Mouse (Mus musculus) induced T-regulatory cell, adult 2 months (primary cell): Measurements from ENCODE around the gene Ski.

Experiments
- DNase-seq: peaks from one replicate; pipeline ENCODE4 v3.0.0-alpha.2; 2012; ENCODE audit warnings: low read depth

The Ski gene

GRCm38 (mm10) chr4:155176210-155176609, 46.2 kb downstream of the Ski start:
- DNase-seq, result peak; percentile 26

- DNase-seq, result no peak
Measured at GRCm38 (mm10) chr4:155173822-155174785, 48.3 kb downstream of the Ski start.

GRCm38 (mm10) chr4:155172909-155173821, 49.2 kb downstream of the Ski start:
- no peak for DNase-seq

GRCm38 (mm10) chr4:155171961-155172533, 50.3 kb downstream of the Ski start:
- no peak for DNase-seq

- peak; percentile 37 for DNase-seq
Measured at GRCm38 (mm10) chr4:155170614-155171212, 51.7 kb downstream of the Ski start.

- DNase-seq, result peak; percentile 82
Measured at GRCm38 (mm10) chr4:155168835-155169252, 53.5 kb downstream of the Ski start.

GRCm38 (mm10) chr4:155165861-155166260, 56.5 kb downstream of the Ski start:
- no peak for DNase-seq

GRCm38 (mm10) chr4:155164550-155164949, 57.8 kb downstream of the Ski start:
- DNase-seq, result no peak

GRCm38 (mm10) chr4:155163685-155164084, 58.7 kb downstream of the Ski start:
- DNase-seq, result peak; percentile 43

GRCm38 (mm10) chr4:155163320-155163651, 59.1 kb downstream of the Ski start:
- no peak for DNase-seq

GRCm38 (mm10) chr4:155162433-155163319, 59.7 kb downstream of the Ski start:
- DNase-seq, result peak; percentile 88

- DNase-seq, result no peak
Measured at GRCm38 (mm10) chr4:155158543-155158917, 63.9 kb downstream of the Ski start.

- no peak for DNase-seq
Measured at GRCm38 (mm10) chr4:155157871-155158542, 64.4 kb downstream of the Ski start.

GRCm38 (mm10) chr4:155156734-155157133, 65.7 kb downstream of the Ski start:
- DNase-seq, result no peak

- DNase-seq, result no peak
Measured at GRCm38 (mm10) chr4:155154986-155155385, 67.4 kb downstream of the Ski start.

- no peak for DNase-seq
Measured at GRCm38 (mm10) chr4:155153389-155154072, 68.9 kb downstream of the Ski start.

- DNase-seq, result no peak
Measured at GRCm38 (mm10) chr4:155152476-155152875, 69.9 kb downstream of the Ski start.

- peak; percentile 34 for DNase-seq
Measured at GRCm38 (mm10) chr4:155151845-155152244, 70.5 kb downstream of the Ski start.

- DNase-seq, result peak; percentile 30
Measured at GRCm38 (mm10) chr4:155151221-155151788, 71.1 kb downstream of the Ski start.
